Mouse (Mus musculus): Measurements from ENCODE around the gene Gprin1. TPM values are rescaled to one million over a fixed set of nuclear protein-coding genes. Genes with fewer than 3 reads are reported as not detected.
"Not testable (repeated sequence)": the region's sequence is repeated elsewhere in the genome, so short reads cannot be mapped to it uniquely, and the experiment has no call there.

The Gprin1 gene
- polyA plus RNA-seq (2015; fragmentation: Nextera tagmentation; extraction: Ambion mirVana): 24.8 and 33.9 TPM in 2 replicates

DNA sequence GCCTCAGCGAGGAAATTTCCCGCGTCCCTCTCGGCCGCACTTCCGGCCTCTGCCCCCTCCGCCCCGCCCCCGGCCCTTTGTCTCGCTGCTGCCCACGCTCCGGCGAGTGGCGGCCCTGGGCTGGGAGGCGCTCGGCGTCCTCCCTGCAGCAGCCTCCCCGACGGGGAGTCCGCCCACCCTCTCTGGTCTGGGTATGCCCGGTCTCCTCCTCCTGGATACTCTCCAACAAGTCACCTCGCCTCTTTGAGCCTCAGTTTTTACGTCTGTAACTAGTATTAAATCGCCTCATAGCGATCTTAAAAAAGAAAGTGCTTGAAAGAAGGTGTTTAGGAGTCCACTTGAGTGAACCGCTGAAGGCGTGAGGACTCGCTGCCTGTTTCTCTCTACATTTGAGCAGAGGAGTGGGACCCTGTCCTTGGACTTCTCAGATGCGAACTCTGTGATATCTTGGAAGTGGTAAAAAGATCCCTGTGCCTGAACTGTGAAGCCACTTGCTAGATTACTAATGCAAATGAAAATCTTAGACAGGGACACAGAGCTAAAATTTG is at the start of gene Gprin1:
Gene Gprin1 (minus strand): TSS at position 11 of the 548 bp plus-strand sequence.
- peak within 1 kb of the TSS; percentile 70 for H3K9ac ChIP-seq
- H3K4me1 ChIP-seq (replicated peaks): peaks cover 68% of the 10 kb centered on the region
- peak within 1 kb of the TSS; percentile 84 for H3K4me2 ChIP-seq
- 2% methylated on average over 29 of the region's 29 CpGs for WGBS
- H3K27ac ChIP-seq (replicated peaks): peak within 1 kb of the TSS; percentile 95
- H3K27me3 ChIP-seq: no peaks in the 10 kb centered on the region
- peak; percentile 69; the same call in 1 of the 2 replicates for ATAC-seq (ENCODE audit: low FRiP score, low read depth)
- H3K9me3 ChIP-seq: no peaks in the 10 kb centered on the region
- peak within 1 kb of the TSS; percentile 63 for H3K4me3 ChIP-seq
- H3K36me3 ChIP-seq: peaks cover 2% of the 10 kb centered on the region; the same call in 1 of the 2 replicates

DNA sequence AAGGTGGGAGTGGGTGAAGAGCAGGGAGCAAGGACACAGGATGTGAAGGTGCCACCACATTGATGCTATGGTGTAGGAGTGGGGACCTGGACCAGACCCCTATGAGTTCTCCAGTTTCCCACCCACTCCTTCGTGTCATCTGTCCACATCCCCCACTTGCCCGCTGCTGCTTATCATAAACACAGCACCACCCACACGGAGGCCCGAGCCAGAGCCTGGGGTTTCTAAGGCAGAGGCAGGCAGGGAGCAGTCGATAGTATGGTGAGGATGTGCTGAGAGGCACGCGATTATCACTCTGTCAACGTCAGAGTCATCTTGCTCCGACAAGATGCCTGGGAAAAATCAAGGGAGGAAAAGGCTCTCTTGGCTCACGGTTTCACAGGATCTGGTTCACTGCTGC is 49.1 kb upstream of the Gprin1 start:
- Histone ChIP-seq H3K27ac (replicated peaks) (no peak overlapping the region), H3K4me2 (no peak overlapping the region), H3K36me3 (no peaks in the 10 kb centered on the region), H3K4me1 (replicated peaks) (0 out of 2 replicates have a peak, but pooled peaks cover 2% of the 10 kb centered on the region), H3K4me3 (no peak overlapping the region), H3K9ac (no peak overlapping the region), H3K9me3 (no peaks in the 10 kb centered on the region), H3K27me3 (no peaks in the 10 kb centered on the region)
- no peak for ATAC-seq (ENCODE audit: low FRiP score, low read depth)
- 81% methylated on average over 10 of the region's 10 CpGs for WGBS

DNA sequence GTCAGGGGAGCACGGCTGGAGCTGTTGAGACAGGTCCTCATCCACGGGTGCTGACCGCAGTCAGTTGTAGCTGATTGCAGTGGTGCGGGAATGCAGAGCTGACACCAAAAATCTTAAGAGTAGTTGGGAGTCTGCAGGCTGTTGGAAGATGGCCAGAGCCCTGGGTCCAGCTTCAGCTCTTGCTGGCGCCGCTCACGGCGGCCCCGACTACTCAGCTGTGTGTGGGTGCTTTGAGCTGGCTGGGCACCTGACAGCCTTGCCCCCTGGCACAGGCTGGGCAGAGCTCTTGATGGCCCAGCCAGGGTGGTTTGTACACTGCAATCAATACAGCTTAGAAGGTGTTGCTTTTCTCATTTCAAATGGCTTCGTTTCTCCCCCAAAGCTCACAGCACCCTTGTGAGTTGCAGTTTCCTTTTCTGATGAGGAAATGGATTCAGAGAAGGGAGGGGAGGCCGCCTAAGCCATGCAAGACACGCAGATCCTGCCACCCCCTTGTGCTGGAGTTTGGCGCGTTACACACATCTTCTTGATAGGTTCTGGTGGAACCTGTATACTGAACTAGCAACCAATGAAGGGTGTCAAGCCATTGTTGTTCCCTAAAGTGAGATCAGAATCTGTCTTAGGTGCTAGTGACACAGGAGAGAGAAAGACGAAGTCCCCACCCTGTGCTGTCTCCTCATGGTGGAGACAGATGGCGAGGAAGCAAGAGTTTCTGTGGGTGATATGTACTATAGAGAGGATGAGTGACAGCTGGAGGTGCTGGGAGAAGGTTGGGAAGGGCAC is 48.4 kb upstream of the Gprin1 start:
- H3K4me2 ChIP-seq: no peak overlapping the region
- H3K36me3 ChIP-seq: no peaks in the 10 kb centered on the region
- no peak overlapping the region for H3K4me3 ChIP-seq
- H3K27ac ChIP-seq (replicated peaks): no peak overlapping the region
- no peaks in the 10 kb centered on the region for H3K9me3 ChIP-seq
- ATAC-seq (ENCODE audit: low FRiP score, low read depth): no peak
- WGBS: 84% methylated on average over 16 of the region's 16 CpGs
- H3K9ac ChIP-seq: no peak overlapping the region
- H3K4me1 ChIP-seq (replicated peaks): 0 out of 2 replicates have a peak, but pooled peaks cover 2% of the 10 kb centered on the region
- no peaks in the 10 kb centered on the region for H3K27me3 ChIP-seq

DNA sequence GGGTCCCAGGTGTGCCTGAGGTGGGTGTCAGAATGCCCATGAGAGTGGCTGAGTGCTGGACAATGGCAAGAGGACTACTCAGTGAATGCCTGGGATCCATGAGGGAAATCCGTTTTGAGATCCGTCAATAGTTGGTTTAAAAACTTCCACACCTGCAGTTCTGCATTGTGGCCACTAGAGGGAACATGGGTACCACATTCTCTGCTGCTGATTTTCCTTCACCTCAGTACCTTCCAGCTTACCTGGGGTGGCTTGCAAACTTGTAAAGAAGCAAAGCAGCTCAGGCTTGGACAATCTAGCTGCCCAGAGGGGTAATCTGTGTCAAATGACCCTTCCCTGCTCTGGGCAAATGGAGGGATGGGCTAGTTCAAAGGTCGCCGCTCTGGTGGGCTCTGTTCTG is 47.7 kb upstream of the Gprin1 start:
- Histone ChIP-seq H3K9ac (no peak overlapping the region), H3K36me3 (no peaks in the 10 kb centered on the region), H3K27ac (replicated peaks) (no peak overlapping the region), H3K4me3 (no peak overlapping the region), H3K4me2 (no peak overlapping the region), H3K4me1 (replicated peaks) (0 out of 2 replicates have a peak, but pooled peaks cover 2% of the 10 kb centered on the region), H3K27me3 (no peaks in the 10 kb centered on the region), H3K9me3 (no peaks in the 10 kb centered on the region)
- 44% methylated on average over 4 of the region's 4 CpGs for WGBS
- no peak for ATAC-seq (ENCODE audit: low FRiP score, low read depth)

DNA sequence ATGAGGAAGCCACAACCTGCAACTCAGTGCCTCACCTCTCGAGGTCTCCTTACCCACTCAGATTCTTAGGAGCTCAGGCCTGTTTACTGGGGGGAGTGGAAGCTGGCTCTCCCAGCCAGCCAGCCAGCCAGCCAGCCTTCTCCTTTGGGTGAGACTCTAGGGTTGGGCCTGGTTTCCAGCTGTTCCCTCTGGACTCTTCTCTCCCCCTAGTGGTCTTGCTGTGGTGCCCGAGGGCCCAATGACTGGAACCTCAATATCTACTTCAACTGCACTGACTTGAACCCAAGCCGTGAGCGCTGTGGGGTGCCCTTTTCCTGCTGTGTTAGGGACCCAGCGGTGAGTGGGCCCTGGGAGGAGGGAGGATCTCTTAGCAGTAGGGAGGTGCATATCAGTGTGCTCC is 45.2 kb upstream of the Gprin1 start:
- H3K9ac ChIP-seq: no peak overlapping the region
- H3K27ac ChIP-seq (replicated peaks): no peak overlapping the region
- H3K4me2 ChIP-seq: no peak overlapping the region
- peaks cover 6% of the 10 kb centered on the region for H3K4me1 ChIP-seq (replicated peaks)
- no peaks in the 10 kb centered on the region for H3K9me3 ChIP-seq
- no peak overlapping the region for H3K4me3 ChIP-seq
- no peaks in the 10 kb centered on the region for H3K36me3 ChIP-seq
- ATAC-seq (ENCODE audit: low FRiP score, low read depth): no peak
- 47% methylated on average over 5 of the region's 5 CpGs for WGBS
- H3K27me3 ChIP-seq: peaks cover 8% of the 10 kb centered on the region; the same call in 1 of the 2 replicates

DNA sequence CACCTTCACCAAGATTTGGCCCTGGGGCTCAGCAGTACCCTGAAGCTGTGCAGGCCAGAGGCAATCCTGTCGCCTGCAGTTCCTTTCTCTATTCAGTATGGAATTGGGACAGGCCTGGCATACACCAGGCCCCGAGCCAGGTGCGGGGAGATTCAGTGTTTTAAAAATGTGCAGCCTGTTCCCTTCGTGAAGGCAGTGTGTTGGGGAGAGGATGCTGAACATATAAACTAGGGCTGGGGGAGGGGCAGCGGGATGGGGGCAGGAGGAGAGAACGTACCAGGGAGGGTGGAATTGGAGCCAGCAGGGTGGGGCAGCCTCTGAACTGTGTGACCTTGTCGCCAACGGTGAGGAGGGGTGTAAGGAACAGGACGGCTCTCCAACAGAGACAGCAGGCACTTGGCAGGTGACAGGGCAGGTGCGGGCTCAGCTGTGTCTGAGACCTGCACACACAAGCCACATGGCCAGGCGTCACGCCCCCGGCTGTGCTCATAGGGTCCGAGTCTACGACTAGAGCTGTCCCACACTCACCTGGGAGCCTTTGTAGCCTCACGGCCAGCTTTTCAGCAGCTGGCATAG is 44.4 kb upstream of the Gprin1 start:
- H3K27ac ChIP-seq (replicated peaks): no peak overlapping the region
- peaks cover 8% of the 10 kb centered on the region; the same call in 1 of the 2 replicates for H3K27me3 ChIP-seq
- no peaks in the 10 kb centered on the region for H3K9me3 ChIP-seq
- H3K9ac ChIP-seq: no peak overlapping the region
- 77% methylated on average over 16 of the region's 16 CpGs for WGBS
- no peak overlapping the region for H3K4me3 ChIP-seq
- ATAC-seq (ENCODE audit: low FRiP score, low read depth): no peak
- no peaks in the 10 kb centered on the region for H3K36me3 ChIP-seq
- peaks cover 11% of the 10 kb centered on the region for H3K4me1 ChIP-seq (replicated peaks)
- no peak overlapping the region for H3K4me2 ChIP-seq

DNA sequence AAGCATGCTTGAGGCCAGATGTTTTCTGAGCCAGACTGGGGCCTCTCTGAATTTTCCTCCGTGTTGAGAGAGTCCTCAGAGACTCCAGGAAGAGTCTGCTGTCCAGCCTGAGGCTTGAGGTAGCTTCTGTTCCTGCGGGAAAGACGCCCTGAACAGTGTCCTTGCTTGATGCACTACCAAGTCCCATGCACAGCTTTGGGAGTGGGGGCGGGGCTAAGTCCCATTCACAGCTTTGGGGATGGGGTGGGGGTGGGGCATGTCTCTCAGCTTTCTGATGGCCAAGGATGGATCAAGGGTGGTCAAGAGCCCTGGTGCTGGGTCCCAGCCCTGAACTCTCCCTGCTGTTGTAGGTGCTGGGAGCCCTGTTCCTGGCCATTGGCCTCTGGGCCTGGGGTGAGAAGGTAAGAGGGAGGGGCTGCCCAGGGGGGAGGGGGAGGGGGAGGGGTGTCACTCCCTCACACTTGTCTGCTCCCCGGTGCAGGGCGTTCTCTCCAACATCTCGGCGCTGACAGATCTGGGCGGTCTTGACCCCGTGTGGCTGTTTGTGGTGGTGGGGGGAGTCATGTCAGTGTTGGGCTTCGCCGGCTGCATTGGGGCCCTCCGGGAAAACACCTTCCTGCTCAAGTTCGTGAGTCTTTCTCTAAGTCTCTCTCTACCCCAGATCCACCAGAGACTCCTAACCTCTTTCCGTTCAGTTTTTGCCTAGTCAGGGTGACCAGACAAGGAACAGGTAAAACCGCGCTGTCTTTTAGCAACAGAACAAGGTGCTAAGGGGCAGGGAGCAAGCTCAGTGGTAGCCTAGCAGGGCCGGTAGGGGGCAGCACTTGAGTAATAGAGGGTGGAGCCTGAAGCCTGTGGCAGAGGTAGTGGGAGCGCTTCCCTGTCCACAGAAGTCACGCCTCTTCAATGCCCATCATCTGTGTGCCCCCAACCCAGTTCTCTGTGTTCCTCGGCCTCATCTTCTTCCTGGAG is 42.9 kb upstream of the Gprin1 start:
- 21% methylated on average over 21 of the region's 21 CpGs for WGBS
- peaks cover 16% of the 10 kb centered on the region for H3K4me1 ChIP-seq (replicated peaks)
- no peak overlapping the region for H3K27ac ChIP-seq (replicated peaks)
- peaks cover 8% of the 10 kb centered on the region; the same call in 1 of the 2 replicates for H3K27me3 ChIP-seq
- H3K9ac ChIP-seq: no peak overlapping the region
- no peak overlapping the region for H3K4me2 ChIP-seq
- no peaks in the 10 kb centered on the region for H3K36me3 ChIP-seq
- no peak overlapping the region for H3K4me3 ChIP-seq
- ATAC-seq (ENCODE audit: low FRiP score, low read depth): no peak
- H3K9me3 ChIP-seq: no peaks in the 10 kb centered on the region

DNA sequence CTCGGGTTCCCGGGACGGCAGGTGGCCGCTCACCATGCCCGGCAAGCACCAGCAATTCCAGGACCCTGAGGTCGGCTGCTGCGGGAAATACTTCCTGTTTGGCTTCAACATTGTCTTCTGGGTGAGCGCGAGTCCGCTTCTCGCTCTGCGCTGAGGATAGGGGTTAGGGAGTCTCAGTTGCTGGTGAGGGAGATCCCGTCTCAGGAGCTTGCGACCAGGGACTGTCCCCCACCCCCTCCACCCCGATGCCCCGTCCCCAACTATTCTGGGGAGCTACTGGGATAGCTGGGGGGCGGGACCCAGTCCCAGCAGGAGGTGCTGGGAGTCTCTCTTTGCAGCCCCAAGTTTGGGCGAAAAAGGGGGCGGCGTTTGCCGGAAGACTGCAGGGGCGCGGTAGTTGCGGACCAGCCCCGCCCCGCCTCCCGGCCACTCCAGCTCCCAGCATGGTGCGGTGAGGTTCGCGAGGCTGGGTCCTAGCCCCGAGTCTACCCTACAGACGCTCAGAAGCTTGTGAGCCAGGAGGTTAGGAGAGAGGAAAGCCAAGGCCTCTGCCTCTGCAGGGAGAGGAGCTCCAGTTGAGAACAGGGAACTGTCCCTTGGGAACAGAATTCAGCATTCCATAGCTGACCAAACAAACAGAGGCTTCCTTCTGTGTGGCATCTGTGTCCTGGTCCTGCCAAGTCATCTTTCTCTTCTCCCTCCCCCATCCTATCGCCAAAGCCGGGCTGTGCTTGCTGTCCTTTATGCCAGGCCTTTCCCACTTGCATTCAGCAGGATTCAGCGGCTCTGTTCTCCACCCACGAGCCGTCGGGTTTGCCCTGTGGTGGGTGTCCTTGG is 40.1 kb upstream of the Gprin1 start:
- Histone ChIP-seq H3K4me2 (peak overlapping the region; percentile 94), H3K36me3 (no peaks in the 10 kb centered on the region), H3K9ac (peak overlapping the region; percentile 54), H3K27ac (replicated peaks) (peak overlapping the region; percentile 42; the same call in 1 of the 2 replicates), H3K4me3 (peak overlapping the region; percentile 57), H3K27me3 (peaks cover 8% of the 10 kb centered on the region; the same call in 1 of the 2 replicates), H3K9me3 (no peaks in the 10 kb centered on the region), H3K4me1 (replicated peaks) (peaks cover 16% of the 10 kb centered on the region)
- WGBS: 2% methylated on average over 36 of the region's 38 CpGs
- ATAC-seq (ENCODE audit: low FRiP score, low read depth): peak; percentile 52

DNA sequence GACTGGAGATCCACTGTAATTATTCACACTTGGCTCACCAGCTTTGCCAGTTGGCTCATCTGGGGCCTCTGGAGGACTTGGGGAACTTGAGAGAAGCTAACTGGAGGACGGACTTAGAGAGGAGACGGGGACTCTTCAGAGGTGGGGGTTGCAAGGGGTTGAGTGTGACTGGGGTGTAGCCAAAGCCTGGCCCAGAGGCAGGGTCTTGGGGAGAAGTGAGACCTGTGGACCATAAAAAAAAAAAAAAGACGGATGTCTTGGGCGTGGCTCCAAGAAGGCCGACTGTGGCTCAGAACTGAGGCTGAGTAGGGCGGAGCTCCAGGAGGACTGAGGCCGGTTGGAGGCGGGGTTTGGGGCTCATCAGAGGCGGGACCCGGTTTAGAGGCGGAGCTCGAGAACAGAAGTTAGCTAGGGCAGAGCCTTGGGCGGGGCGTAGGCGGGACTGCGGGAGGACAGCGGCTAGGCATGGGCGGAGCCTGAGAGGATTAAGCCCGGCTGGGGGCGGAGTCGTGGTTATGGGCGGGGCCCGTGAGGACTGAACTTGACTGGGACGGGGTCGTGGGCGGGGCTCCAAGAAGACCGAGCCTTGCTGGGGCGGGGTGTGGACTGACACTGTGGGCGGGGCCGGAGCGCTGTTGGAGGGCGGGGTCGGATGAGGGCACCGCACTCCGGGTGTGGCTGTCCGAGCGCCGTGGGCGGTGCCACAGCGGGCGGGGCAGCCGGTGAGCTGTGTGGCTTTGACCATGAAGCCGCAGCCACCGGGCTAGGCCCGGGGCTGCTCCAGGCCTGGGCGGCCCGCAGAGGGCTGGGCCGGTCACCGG is 39.3 kb upstream of the Gprin1 start, which contains the start of gene Tspan17:
Gene Tspan17 (plus strand): TSS at position 638 of the 821 bp plus-strand sequence.
- Histone ChIP-seq H3K4me2 (peak within 1 kb of the TSS; percentile 94), H3K27me3 (peaks cover 8% of the 10 kb centered on the region; the same call in 1 of the 2 replicates), H3K9ac (peak within 1 kb of the TSS; percentile 54), H3K36me3 (no peaks in the 10 kb centered on the region), H3K4me3 (peak within 1 kb of the TSS; percentile 57), H3K27ac (replicated peaks) (peak within 1 kb of the TSS; percentile 42; the same call in 1 of the 2 replicates), H3K4me1 (replicated peaks) (peaks cover 16% of the 10 kb centered on the region), H3K9me3 (no peaks in the 10 kb centered on the region)
- WGBS: 2% methylated on average over 49 of the region's 49 CpGs
- ATAC-seq (ENCODE audit: low FRiP score, low read depth): peak; percentile 88

DNA sequence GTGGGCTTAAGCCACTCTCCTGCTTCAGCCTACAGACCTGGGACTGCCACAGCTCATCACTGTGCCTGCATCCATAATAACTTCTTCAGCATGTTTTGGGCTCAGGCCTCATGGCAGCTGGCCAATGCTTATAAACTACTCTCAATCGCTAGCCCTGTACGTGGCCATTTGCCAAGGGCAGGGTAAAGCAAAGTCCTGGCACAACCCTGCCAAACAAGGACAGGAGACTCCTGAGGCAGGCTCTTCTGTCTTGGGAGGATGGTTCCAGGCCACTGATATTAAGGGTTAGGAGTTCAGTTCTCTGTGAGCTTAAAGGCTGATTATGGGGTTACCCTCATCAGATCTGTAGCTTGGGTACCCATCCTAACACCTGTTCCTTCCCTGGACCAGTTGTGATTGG is 37.9 kb upstream of the Gprin1 start:
- not testable (repeated sequence) for H3K9me3 ChIP-seq; ATAC-seq (ENCODE audit: low FRiP score, low read depth); H3K4me2 ChIP-seq; H3K4me3 ChIP-seq; H3K27me3 ChIP-seq; H3K27ac ChIP-seq (replicated peaks); H3K36me3 ChIP-seq; H3K9ac ChIP-seq
- H3K4me1 ChIP-seq (replicated peaks): peaks cover 16% of the 10 kb centered on the region
- 53% methylated on average over 2 of the region's 2 CpGs for WGBS

All from hindbrain, embryonic 15.5 days (tissue).